Mouse (Mus musculus): Measurements from ENCODE around the gene Cubn.

Gene Cubn

DNA sequence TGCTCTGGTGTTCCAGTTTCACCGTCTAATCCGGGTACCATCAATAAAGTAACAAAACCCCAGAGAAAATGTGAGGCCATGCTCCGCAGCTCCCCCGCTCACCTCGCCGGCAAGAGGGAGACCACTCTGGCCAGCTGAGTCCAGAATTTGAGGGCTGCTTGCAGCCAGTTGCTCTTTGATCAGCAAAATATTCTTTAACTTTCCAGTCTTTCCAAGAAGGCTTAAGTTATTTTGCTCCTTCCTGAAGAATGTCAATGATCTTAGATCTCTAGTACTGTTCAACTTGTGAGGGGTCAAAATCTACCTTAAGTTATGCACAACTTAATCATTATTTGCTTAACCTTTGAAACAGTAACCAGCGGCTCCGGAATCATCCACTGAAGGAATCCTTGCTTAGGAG is at the start of gene Cubn:
Gene Cubn (minus strand): TSS at position 80 of the 400 bp plus-strand sequence.
- DNase-seq (ENCODE audit: low spot score), result no peak

DNA sequence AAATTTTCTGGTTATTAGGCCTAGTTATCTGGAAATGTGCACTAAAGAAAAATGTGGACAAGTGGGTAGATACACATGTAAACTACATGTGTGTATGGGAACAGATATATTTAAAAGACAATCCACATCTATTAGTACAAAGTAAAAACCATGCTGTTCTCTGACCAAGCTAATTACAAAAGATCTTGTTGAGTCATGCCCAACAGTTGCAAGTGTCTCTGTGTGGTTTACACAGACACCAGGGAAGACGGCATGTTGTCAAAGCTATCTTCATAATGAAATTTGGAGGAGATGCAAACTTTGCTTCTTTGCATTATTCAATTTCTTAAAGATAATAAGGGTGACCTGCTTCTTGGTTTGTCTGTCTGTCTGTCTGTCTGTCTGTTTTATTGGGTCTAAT is 48.2 kb upstream of the Cubn start:
- no peak for DNase-seq (ENCODE audit: low spot score)

DNA sequence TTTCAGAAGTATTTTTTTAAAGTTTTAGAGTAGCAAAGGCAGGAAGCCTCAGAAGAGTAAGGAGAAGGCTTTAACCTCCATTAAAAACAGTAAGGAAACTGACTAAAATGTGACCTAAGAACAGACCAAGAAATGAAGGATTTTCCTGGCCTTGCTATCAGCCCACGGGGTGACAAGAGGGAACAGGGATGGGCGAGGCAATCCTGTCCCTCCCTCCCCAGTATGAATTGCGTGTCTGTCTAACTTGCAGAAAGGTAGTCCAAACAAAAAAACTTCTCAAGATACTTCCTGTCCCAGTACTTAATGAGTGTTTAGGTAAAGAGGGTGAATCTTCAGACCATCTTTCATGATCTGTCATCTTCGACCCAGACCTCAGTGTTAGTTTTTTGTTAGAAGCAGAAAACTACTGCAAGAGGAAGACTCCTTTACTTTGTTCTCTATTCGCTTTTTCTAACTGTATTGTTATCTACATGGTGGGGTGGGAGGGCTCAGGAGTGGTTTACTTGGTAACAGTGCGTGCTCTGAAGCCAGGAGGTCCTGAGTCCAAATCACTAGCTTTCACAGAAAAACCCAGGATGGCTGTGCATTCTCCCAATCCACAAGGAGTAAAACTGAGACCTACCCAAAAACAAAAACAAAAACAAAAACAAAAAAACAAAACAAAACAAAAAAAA is 47.2 kb upstream of the Cubn start:
- no peak for DNase-seq (ENCODE audit: low spot score)

DNA sequence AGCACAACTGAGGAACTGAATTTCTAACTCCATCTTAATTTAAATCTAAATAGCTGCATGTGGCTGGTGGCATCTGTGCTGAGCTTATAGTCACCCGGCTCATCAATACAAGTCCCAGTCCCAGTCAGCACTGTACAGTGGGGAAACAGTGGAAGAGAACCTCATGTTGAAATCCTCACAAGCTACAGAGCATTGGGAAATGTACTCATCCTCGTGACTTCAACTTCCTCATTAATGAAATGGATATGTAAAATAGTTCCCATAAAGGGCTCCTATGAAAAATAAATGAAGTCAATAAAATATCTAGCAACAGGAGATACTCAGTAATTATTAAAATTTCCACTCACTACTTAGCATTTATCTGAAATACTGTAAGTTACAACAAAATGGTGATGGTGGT is 46.6 kb upstream of the Cubn start:
- no peak for DNase-seq (ENCODE audit: low spot score)

DNA sequence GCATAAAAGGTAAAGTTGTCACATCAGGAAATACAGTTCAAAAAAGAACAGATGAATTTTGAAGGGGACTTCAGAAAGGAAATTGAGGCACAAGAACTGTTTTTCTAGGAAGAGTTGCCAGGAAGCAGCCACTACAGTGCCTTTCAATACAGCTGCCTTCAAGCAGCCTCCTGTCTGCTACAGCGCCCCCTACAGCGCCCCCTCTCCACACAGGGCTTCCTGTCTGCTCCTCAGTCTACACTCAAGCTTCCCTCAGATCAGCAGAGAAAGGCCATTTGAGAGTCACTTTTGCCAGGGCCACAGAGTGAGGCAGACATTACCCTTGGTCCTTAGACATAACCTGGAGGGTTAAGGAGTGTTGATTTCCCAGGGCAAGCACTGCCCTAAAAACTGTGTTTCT is 46.1 kb upstream of the Cubn start:
- no peak for DNase-seq (ENCODE audit: low spot score)

DNA sequence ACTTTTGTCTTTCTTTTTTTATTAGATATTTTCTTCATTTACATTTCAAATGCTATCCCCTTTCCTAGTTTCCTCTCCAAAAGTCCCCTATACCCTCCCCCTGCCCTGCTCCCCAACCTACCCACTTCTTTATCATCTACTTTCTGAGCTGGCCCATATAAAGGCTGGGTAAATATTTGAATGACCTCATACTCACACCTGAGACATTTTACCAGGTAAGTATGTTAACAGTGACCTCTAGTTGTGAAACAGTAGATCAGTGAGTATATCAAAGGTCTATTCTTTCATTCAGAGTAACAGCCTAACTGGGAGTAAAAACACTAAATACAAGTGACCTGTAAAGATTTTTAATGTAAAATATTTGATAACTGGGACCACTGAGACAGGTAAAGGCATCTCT is 45.1 kb upstream of the Cubn start:
- no peak for DNase-seq (ENCODE audit: low spot score)

DNA sequence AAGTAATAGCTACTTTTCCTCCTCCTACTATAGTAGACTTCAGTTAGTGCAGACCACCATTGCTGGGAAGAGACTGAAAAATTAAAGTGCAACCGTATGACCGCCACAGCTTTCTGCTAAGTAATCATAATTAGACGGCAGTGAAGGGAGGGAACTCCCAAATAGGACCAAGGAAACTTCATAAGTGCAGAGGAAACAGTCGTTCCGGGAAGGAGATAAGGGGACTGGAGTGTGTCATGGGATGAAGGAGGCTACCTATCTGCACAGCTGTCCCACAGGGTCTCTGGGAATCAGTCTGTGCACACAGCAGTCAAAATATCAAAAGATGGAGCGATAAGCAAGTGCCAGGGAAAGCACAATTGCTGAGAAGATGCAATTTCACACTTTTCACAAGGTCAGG is 39.0 kb upstream of the Cubn start:
- no peak for DNase-seq (ENCODE audit: low spot score)

DNA sequence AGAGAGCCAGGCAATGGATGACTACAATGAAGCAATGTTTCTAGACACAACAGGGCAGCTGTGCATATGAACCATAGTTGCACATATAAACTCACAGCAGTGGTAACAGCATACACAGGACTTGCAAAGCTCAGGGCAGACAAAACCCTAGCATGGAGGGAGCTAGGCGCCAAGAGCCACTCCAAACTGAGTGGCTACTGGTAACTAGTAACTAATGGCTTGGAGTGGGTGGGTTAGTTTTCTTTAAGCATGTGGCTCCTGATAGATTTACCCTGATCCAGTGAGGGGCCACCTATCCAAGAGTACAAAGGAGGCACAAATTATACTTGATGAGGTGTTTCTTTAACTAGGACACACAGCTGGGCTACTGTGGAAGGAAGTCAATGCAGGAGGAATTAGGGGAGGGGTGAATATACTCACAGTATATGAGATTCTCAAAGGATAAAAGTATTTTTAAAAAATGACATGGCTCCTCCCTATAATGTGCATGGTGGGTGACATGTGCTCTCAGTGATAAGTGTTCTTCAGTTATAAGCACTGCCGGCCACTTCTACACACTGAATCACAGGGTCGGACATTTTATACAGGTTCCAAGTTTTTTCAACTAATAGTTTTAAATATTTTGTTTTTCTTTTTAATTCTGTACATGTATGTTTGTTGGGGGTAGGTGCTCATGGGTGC is 37.8 kb upstream of the Cubn start:
- DNase-seq (ENCODE audit: low spot score), result no peak

DNA sequence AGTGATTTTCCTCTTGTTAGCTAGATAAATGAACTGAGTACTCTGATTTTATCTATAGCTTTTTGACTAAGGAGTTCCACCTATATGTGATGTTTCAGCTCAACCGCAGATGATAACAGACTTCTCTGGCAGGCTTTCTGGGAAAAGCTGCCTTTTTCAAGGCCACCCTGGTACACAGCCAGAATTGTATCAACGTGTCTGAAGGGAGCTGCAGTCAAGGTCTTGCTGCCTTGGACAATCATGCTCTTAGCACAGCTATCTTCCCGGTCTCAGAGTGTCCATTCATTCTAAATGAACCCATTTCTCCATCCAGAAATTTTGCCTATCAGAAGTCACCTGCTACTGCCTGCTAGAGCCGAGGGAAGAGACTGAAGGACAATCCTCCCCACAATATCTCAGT is 35.9 kb upstream of the Cubn start:
- no peak for DNase-seq (ENCODE audit: low spot score)

DNA sequence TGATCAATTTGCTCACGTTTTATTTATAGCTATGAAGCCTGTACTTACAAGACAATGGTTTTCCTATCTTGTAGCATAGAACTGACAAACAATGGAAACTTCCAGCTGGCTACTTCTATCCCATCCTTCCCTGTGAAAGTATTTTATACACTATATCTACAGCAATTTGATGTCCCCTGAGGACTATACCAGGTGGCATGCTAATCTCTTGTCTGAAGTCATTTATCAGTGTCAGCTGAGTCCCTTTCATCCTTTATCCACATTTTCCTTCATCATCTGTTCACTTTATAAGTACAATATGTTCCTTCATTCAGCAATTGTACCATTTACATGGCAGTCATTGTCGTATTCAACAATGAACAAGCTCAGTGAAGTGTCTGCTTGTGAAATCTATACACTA is 35.5 kb upstream of the Cubn start:
- DNase-seq (ENCODE audit: low spot score), result no peak

DNA sequence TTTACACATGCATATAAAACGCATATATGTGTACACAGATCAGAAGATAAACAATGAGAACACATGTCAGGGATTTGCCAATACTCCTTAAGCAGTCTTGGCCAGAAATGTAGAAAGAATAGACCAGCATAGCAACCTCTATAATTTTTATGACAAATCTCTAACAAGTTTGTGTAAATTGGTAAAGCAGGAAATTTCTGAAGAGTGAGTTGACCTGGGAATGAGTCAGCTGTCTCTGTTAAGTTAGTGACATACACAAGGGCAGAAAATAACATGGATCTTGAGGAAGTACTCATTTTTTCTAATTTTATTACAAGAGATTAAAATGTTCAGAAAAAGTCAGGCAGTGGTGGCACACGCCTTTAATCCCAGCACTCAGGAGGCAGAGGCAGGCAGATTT is 34.6 kb upstream of the Cubn start:
- no peak for DNase-seq (ENCODE audit: low spot score)

DNA sequence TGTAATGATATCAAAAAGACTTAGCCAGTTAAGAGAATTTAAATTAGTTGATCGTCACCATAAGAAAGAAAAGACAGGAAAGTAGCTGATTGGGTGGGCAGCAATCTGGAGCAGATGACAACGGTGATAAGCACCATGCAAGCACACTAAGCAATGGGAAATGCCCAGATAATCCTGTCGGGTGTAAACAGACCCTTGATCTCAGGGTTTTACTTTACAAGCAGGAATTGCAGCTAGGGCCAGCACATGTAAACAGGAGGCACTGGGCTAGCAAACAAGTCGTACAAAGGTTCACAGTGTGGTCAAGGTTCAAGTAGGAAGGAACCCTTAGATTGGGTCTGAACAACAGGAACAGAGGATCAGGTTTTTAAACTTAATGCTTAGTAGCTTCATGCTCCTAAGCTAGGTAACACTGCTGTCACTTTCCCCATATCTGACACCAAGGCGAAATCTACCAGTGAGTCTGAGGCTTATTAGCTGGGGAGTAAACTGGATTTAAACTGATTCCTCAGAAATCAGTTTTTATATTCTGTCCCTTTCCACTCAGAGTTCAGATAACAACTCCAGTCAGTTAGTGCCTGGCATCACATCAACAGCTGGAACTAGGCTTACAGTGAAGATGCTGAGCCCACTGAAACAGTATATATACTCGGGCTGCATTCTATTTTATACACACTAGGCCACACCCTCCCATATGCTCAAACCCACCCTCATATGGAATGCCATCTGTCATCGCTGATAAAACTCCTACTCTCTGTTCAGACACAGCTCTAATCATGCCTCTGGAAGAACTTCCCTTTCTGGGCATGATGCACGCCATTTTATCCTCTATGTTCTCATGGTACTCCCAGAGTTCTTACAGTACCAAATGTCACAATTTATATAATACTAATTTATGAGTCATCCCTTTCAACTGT is 32.2 kb upstream of the Cubn start:
- DNase-seq (ENCODE audit: low spot score), result no peak

DNA sequence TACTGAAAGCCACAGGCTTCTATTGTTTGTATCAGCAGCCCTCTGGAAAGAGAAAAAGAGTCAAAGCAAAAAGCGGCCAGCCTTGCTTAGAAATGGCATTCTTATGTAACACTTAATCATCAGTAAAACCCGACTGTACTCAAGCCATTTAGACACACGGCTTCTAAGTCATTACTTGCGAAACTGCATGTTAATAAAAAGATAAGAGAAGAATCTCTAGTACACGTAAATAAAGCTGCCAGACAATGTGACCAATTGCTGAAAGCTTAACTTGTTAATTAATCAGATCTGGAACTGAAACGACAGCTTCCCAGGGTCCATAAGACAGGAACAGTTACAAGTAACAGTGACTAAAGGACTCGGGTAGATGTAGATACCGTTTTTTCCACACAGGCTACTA is 30.5 kb upstream of the Cubn start:
- no peak for DNase-seq (ENCODE audit: low spot score)

DNA sequence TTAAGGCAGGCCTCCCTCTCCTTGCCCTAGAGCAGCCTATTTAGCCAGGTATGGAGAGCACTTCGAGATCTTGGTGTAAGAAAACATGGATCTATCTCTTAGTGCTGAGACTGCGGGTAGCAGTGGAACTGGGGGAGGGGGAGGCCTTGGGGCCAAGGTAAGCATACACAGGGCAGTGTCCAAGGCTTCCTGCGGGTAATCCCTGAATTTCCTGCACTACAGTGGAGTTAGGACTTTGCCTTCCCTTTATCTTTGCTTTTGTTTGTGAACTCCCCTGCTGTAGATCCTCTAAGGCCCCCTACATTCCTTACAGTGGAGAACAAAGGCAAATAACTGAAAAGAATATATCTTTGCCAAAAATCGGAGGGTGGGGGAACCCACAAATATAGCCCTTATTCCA is 23.3 kb upstream of the Cubn start:
- no peak for DNase-seq (ENCODE audit: low spot score)

DNA sequence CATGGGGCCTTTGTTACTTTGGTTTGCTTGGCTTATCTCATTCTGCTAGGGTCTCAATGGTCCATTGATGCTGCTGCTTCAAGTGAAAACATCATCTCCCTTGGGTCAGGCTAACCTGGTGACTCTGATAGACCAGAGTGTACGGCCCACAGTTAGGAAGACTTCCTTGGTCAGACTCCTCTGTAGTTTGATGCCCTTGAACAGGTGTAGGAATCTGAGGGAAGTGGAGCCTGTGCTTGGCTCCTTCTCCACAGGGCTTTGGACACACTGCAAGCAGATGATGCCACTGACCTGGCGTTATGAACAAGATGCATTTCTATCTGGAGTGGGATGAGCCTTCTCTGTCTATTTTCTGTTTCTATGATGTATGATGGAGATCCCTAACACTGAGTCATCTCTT is 11.1 kb upstream of the Cubn start:
- DNase-seq (ENCODE audit: low spot score), result no peak

DNA sequence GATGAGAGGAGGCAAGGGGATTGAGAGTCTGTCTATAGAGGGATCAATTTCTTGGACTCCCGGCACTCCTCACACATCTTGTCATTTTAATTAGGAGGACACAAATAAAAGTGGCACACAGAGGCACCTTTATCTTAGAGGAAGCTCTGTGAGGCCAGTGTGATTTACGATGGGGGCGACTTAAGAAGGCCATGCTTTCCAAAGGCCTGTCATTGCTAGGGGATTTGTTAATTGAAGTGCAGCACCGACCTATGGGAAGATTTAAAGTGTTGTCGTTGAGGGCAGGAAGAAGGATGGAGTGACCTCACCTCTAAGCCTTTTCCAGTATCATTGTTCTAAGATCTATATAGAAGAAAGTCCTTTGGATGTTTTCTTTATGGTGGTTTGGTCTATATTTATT is 9.9 kb upstream of the Cubn start:
- DNase-seq (ENCODE audit: low spot score), result no peak

DNA sequence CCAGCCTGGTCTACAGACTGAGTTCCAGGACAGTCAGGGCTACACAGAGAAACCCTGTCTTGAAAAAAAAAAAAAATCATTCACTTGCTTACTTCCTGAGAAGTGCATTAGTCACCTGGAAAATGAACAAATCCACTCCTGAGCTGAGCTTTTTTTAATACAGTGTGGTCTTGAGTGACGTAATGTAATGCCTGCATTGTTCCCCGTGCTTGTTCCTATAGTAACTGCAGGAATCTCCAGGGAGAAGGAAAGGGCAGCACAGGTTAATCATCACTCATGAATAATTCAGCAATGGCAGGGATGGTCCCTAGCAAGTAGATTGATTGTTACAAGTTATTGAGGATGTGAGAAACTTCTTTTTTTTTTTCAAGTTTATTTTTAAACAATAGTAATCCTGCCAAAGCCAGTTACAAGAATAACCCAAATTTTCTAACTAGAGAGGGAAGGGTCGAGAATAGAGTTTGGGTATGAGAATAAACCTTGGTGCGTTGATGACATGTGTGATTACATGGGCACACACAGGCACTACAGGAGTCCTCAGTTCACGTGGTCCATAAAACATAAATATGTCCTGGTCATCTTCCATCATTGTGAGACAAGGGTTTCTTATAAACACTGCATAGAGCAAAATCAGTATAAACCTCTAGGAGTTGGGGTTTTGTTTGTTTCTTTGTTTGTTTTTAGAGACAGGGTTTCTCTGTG is 8.8 kb upstream of the Cubn start:
- DNase-seq (ENCODE audit: low spot score), result no peak

DNA sequence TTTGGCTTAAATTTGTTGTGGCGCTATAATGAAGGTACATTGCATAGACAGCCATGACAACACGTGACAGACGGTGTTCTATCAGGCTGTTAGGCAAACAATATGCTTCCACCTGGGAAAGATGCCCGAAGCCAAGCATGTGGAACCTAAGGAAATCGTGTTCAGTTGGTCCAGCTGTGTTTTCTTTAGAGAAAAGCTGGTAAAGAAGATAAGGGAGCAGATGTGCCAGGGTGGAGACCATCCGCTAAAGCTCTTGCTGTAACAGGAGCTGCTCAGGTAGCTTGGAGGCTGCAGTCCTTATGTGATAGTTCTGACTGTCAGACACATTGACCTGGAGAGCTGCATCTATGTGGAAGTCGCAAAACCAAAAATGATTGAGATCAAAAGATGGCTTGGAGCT is 7.6 kb upstream of the Cubn start:
- no peak for DNase-seq (ENCODE audit: low spot score)

DNA sequence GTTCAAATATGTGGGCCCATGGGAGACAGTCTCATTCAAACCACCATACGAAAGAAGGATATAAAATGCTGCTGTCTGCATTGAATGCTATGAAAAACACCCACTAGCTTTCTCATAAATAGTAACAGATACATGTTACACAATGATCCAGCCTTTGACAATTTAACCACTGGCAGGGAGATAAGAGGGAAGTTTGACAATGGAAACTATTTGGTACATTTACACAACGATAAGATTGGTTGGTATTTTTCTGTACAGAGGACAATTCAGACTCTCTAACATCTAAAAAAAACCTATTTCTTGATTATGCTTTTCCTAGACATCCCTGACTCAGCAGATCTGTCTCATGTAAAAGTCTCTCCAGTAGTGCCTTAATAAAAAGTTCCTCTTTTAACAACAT is 4.5 kb upstream of the Cubn start:
- DNase-seq (ENCODE audit: low spot score), result no peak

DNA sequence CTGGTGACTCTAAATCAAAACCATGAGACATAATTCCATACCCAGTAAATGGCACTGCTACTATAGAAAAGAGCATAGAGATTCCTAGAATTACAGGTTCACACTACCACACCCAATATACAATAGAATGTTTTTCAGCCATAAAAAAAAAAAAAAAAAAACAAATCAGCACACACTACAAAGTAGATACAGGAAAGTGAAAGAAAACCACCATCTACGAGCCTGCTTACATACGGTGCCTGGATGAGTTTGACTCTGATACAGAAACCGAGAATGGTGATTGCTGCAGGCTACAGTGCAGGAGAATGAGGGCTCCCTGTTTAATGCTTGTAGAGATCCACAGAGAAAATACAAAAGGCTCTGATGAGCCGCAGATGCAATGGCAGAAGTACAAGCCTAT is 1.3 kb upstream of the Cubn start:
- DNase-seq (ENCODE audit: low spot score), result no peak

DNA sequence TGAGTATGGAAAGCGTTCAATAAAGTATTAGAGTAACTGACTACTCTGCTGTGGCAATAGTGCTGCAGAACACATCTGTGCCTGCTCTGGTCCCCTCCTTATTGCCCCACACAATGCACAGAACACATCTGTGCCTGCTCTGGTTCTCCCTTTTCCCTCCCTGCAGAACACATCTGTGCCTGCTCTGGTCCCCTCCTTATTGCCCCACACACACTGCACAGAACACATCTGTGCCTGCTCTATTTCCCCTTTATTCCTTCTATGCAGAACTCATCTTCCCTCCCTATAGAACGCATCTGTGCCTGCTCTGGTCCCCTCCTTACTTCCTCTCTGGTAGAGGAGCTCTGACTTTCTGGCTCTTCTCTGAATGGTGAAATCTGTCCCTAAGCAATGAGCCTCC is 1.1 kb downstream of the Cubn start:
- DNase-seq (ENCODE audit: low spot score), result no peak

DNA sequence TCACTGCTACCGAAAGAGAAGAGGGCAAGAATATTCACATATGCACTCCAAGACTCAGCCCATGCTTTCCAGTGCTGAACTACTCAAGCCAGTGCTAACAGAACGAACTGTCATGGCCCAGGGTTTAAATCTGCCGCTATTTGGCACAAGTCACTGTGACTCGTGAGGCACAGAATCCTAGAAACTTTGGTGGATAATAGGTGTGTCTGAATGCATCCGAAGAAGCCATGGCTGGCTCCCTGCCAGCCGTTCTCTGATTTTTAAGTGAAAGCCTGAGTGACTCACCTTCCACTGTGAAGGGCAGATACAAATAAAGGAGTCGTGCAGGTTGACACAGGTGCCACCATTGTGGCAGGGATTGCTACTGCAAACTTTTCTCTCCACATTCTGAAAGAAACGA is 5.1 kb downstream of the Cubn start:
- no peak for DNase-seq (ENCODE audit: low spot score)

DNA sequence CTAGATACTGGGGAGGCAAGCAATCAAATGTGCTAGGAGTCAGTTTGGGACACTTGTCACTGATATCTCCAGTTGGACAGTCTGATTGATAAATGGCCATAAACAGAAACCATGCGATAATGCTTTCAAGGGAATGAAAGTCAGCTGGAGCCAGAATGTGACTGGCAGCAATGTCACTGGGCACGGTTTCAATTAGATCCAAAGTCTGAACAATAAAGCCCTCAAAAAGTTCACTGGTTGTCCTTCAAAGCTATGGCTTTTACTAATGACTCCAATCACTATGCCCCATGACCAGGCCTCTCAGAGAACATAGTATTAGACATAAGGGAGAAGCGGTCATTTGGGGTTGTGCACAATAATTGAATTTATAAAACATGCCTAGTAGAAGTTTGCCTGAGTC is 7.0 kb downstream of the Cubn start:
- DNase-seq (ENCODE audit: low spot score), result no peak
